ENCODE assay signal across 28 mouse cellular contexts in the genomic region with DNA sequence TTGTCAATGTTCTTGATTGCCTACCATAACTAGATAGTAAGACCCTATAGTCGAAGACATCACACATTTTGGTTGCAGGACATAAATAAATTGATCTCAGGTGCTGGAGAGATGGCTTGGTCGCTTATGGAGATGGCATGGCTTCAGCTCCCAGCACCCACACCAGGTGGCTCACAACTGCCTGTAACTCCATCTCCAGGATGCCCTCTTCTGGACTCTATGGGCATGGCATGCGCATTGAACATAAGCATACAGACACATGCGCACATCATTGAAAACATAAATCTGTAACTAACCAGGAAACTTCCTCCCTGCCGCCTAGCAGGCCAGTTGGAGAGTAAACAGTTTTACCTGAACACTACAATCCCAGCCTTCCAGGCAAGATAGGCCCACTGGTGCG.
DNase-seq lines count a peak whose midpoint lies in the region; ATAC-seq and TF ChIP-seq lines count a peak whose summit lies in the region.
"Had no signal": no experiment of that assay in that cellular context is flagged by ENCODE, and none has a peak within 500 bp of the region (broad histone marks: within the 10 kb centered on the region; RNA-seq: fewer than 3 reads in every experiment).

No protein-coding gene starts in this region.

- DNase-seq in layer of hippocampus, adult 2 months (ENCODE audit: low spot score in 2 of 2) = no peak
- DNase-seq in layer of hippocampus, adult 9-10 months (ENCODE audit: low spot score) = no peak
- no peak for DNase-seq in midbrain, postnatal 0 days (ENCODE audit: low spot score)
- DNase-seq in ES-CJ7 (ENCODE audit: low read depth, low spot score) = peak; percentile 50
- DNase-seq in kidney, adult 9 months = no peak
- no peak for DNase-seq in adrenal gland, adult 8-10 months
- DNase-seq: adrenal gland, postnatal 25 days; cerebellum, adult 11 months; cerebellum, adult 9-11 months; gastrocnemius, postnatal 25 days; heart, postnatal 36 days; kidney, postnatal 4 days; liver; lung, adult 2 months; lung, postnatal 36 days; thymus, adult 2 months; thymus, postnatal 4 days had no signal

- TF ChIP-seq CTCF in layer of hippocampus, adult 2 months (conservative IDR thresholded peaks at IDR 0.05) = peak; percentile 58
- peak; percentile 38 for TF ChIP-seq CTCF in midbrain, postnatal 0 days (IDR thresholded peaks at IDR 0.05)

- peaks cover 16% of the 10 kb centered on the region; the same call in 1 of the 2 replicates for H3K4me1 ChIP-seq in midbrain, postnatal 0 days (ENCODE audit: insufficient read depth, low read length)
- H3K4me1 ChIP-seq in midbrain, embryonic 13.5 days (replicated peaks) = peaks cover 56% of the 10 kb centered on the region
- H3K4me1 ChIP-seq: embryonic facial prominence, embryonic 15.5 days; megakaryocyte, embryonic 14.5 days had no signal

- no peaks in the 10 kb centered on the region for H3K27me3 ChIP-seq in midbrain, postnatal 0 days (ENCODE audit: insufficient read depth, low read length)
- no peaks in the 10 kb centered on the region for H3K27me3 ChIP-seq in midbrain, embryonic 13.5 days
- H3K27me3 ChIP-seq: embryonic facial prominence, embryonic 15.5 days; midbrain, embryonic 15.5 days; neural tube, embryonic 15.5 days had no signal

- no peak overlapping the region for H3K4me2 ChIP-seq in midbrain, postnatal 0 days (ENCODE audit: low read depth, low read length, poor library complexity, severe bottlenecking)
- H3K4me2 ChIP-seq in midbrain, embryonic 13.5 days (replicated peaks) = no peak overlapping the region
- H3K4me2 ChIP-seq: embryonic facial prominence, embryonic 15.5 days; heart, embryonic 15.5 days; hindbrain, embryonic 14.5 days; kidney, embryonic 15.5 days; midbrain, embryonic 15.5 days; neural tube, embryonic 15.5 days had no signal

- no peak for ATAC-seq in midbrain, postnatal 0 days (ENCODE audit: low FRiP score)
- no peak for ATAC-seq in midbrain, embryonic 13.5 days
- ATAC-seq: forebrain, embryonic 16.5 days; midbrain, embryonic 15.5 days had no signal

- no peak overlapping the region for H3K27ac ChIP-seq in layer of hippocampus, adult 2 months
- no peak overlapping the region for H3K27ac ChIP-seq in midbrain, postnatal 0 days (ENCODE audit: low read depth, low read length)
- no peak overlapping the region for H3K27ac ChIP-seq in midbrain, embryonic 13.5 days
- H3K27ac ChIP-seq: embryonic facial prominence, embryonic 15.5 days; heart, embryonic 15.5 days; hindbrain, embryonic 14.5 days; kidney, embryonic 15.5 days; limb, embryonic 10.5 days; midbrain, embryonic 15.5 days; neural tube, embryonic 15.5 days; stomach, postnatal 0 days had no signal

- no peaks in the 10 kb centered on the region for H3K36me3 ChIP-seq in midbrain, postnatal 0 days (ENCODE audit: insufficient read depth, low read length)
- no peaks in the 10 kb centered on the region for H3K36me3 ChIP-seq in midbrain, embryonic 13.5 days
- H3K36me3 ChIP-seq: embryonic facial prominence, embryonic 15.5 days; heart, embryonic 15.5 days; kidney, embryonic 15.5 days; limb, embryonic 10.5 days; midbrain, embryonic 15.5 days; neural tube, embryonic 15.5 days had no signal

- 92% methylated on average over 6 of the region's 6 CpGs for WGBS in midbrain, postnatal 0 days
- WGBS in midbrain, embryonic 13.5 days = 92% methylated on average over 6 of the region's 6 CpGs

- no peaks in the 10 kb centered on the region for H3K9me3 ChIP-seq in midbrain, postnatal 0 days (ENCODE audit: low read length)
- H3K9me3 ChIP-seq in midbrain, embryonic 13.5 days = 0 out of 2 replicates have a peak, but pooled peaks cover 4% of the 10 kb centered on the region
- H3K9me3 ChIP-seq: embryonic facial prominence, embryonic 15.5 days; heart, embryonic 15.5 days; kidney, embryonic 15.5 days; limb, embryonic 10.5 days; midbrain, embryonic 15.5 days; neural tube, embryonic 15.5 days had no signal

- no peak overlapping the region for H3K4me3 ChIP-seq in layer of hippocampus, adult 2 months
- no peak overlapping the region for H3K4me3 ChIP-seq in midbrain, postnatal 0 days (ENCODE audit: low read depth, low read length)
- no peak overlapping the region for H3K4me3 ChIP-seq in midbrain, embryonic 13.5 days (replicated peaks)
- H3K4me3 ChIP-seq: embryonic facial prominence, embryonic 15.5 days; heart, embryonic 15.5 days; kidney, embryonic 15.5 days; limb, embryonic 10.5 days; midbrain, embryonic 15.5 days; neural tube, embryonic 15.5 days had no signal

- H3K9ac ChIP-seq in midbrain, postnatal 0 days (replicated peaks; ENCODE audit: low read length, poor library complexity, severe bottlenecking) = no peak overlapping the region
- no peak overlapping the region for H3K9ac ChIP-seq in midbrain, embryonic 13.5 days (replicated peaks)
- H3K9ac ChIP-seq: embryonic facial prominence, embryonic 15.5 days; heart, embryonic 15.5 days; hindbrain, embryonic 14.5 days; kidney, embryonic 15.5 days; midbrain, embryonic 15.5 days; neural tube, embryonic 15.5 days had no signal
